Mouse (Mus musculus) forebrain, postnatal 0 days (tissue): ENCODE data around the gene Chrna10. TPM values are rescaled to one million over a fixed set of nuclear protein-coding genes. Genes with fewer than 3 reads are reported as not detected.

Experiments
- ATAC-seq: fragments of 200-750 bp; cut with Nextera tagmentation; 2 replicates; pipeline ENCODE4 v1.8.0; 2017; ENCODE audit warnings: mild to moderate bottlenecking, moderate library complexity
- DNase-seq: peaks from one replicate; pipeline ENCODE4 v3.0.0-alpha.2; 2015
- H3K27ac ChIP-seq: fragments of 300-500 bp; sonication (generic); 2 replicates; pipeline ENCODE4 v1.5.1; 2014; ENCODE audit warnings: low read depth, mild to moderate bottlenecking, antibody characterized with exemption, low read length, moderate library complexity, mixed read lengths
- H3K27me3 ChIP-seq: fragments of 300-500 bp; sonication (generic); 2 replicates; pipeline ENCODE4 v1.6.1; 2014; ENCODE audit warnings: mild to moderate bottlenecking, low read length, mixed read lengths; ENCODE audit not compliant: insufficient read depth
- H3K36me3 ChIP-seq: fragments of 300-500 bp; sonication (generic); 2 replicates; pipeline ENCODE4 v1.6.1; 2014; ENCODE audit warnings: mild to moderate bottlenecking, moderate library complexity; ENCODE audit not compliant: insufficient read depth
- H3K4me1 ChIP-seq: fragments of 300-500 bp; sonication (generic); 2 replicates; pipeline ENCODE4 v1.6.1; 2014; ENCODE audit warnings: antibody characterized with exemption; ENCODE audit not compliant: insufficient read depth
- H3K4me2 ChIP-seq: fragments of 300-500 bp; sonication (generic); 2 replicates; pipeline ENCODE4 v1.6.1; 2014; ENCODE audit warnings: low read depth, mild to moderate bottlenecking, moderate library complexity
- H3K4me3 ChIP-seq: fragments of 300-500 bp; sonication (generic); 2 replicates; pipeline ENCODE4 v1.5.1; 2014; ENCODE audit warnings: low read depth, low read length, mixed read lengths
- H3K9ac ChIP-seq: fragments of 300-500 bp; sonication (generic); 2 replicates; pipeline ENCODE4 v1.6.1; 2014; ENCODE audit warnings: mild to moderate bottlenecking
- H3K9me3 ChIP-seq: fragments of 300-500 bp; sonication (generic); 2 replicates; pipeline ENCODE4 v1.6.1; 2016; ENCODE audit warnings: low read length
- CTCF ChIP-seq: sonication (generic); IDR thresholded peaks from 2 replicates; pipeline ENCODE4 v1.5.1; 2016; ENCODE audit warnings: antibody characterized with exemption, control low read depth, low read depth
- WGBS: fragments of 180-500 bp; shearing (Covaris S2); extraction: QIAGEN DNeasy Blood & Tissue Kit; methylation state at CpG from one replicate; pipeline ENCODE4 v1.1.7; 2014; 5-methylcytosine and 5-hydroxymethylcytosine counted together
- polyA plus RNA-seq: library from polyadenylated mRNA; unstranded; fragments of >200 nt; fragmentation: Nextera tagmentation; extraction: Ambion mirVana; gene quantifications from 2 replicates; pipeline ENCODE4 v1.2.1, GENCODE M21; 2015
- total RNA-seq: library from RNA; depleted of rRNA; stranded (reverse); fragments of >200 nt; gene quantifications from 2 replicates; pipeline ENCODE4 v1.2.3, GENCODE M21; 2014; rRNA removed

The Chrna10 gene
- total and polyA plus RNA-seq, 2 experiments from 2014 or later = 0.16 to 0.62 TPM

- Histone ChIP-seq H3K9ac (peak overlapping the region; percentile 77), H3K36me3 (no peaks in the 10 kb centered on the region), H3K27me3 (no peaks in the 10 kb centered on the region), H3K27ac (peak overlapping the region; percentile 88), H3K4me1 (peaks cover 7% of the 10 kb centered on the region; the same call in 1 of the 2 replicates), H3K4me3 (peak overlapping the region; percentile 83), H3K9me3 (no peaks in the 10 kb centered on the region), H3K4me2 (peak overlapping the region; percentile 73)
- 3% methylated on average over 9 of the region's 9 CpGs for WGBS
- TF ChIP-seq CTCF = no peak
- DNase-seq (no peak), ATAC-seq (peak; percentile 30)
Observed at GRCm38 (mm10) chr7:102064655-102065045, 52.0 kb downstream of the Chrna10 start.

- peak overlapping the region; percentile 83 for H3K4me3 ChIP-seq
- peak overlapping the region; percentile 73 for H3K4me2 ChIP-seq
- H3K4me1 ChIP-seq = peaks cover 7% of the 10 kb centered on the region; the same call in 1 of the 2 replicates
- 0 out of 2 replicates have a peak, but pooled peaks cover 3% of the 10 kb centered on the region for H3K36me3 ChIP-seq
- DNase-seq (no peak), ATAC-seq (no peak)
- no peak for TF ChIP-seq CTCF
- 93% methylated on average over 9 of the region's 9 CpGs for WGBS
- H3K27me3 ChIP-seq = no peaks in the 10 kb centered on the region
- no peak overlapping the region for H3K27ac ChIP-seq
- no peak overlapping the region for H3K9ac ChIP-seq
- H3K9me3 ChIP-seq = no peaks in the 10 kb centered on the region
Observed at GRCm38 (mm10) chr7:102063891-102064290, 52.7 kb downstream of the Chrna10 start.

GRCm38 (mm10) chr7:102062203-102062602, 54.4 kb downstream of the Chrna10 start:
- DNase-seq = no peak
- 89% methylated on average over 1 of the region's 1 CpGs for WGBS

GRCm38 (mm10) chr7:102061353-102061752, 55.3 kb downstream of the Chrna10 start:
- DNase-seq = no peak
- Histone ChIP-seq H3K36me3 (0 out of 2 replicates have a peak, but pooled peaks cover 4% of the 10 kb centered on the region), H3K4me2 (no peak overlapping the region), H3K9ac (no peak overlapping the region), H3K9me3 (no peaks in the 10 kb centered on the region), H3K4me3 (no peak overlapping the region), H3K27me3 (no peaks in the 10 kb centered on the region), H3K4me1 (peaks cover 7% of the 10 kb centered on the region; the same call in 1 of the 2 replicates), H3K27ac (no peak overlapping the region)
- no peak for TF ChIP-seq CTCF
- no peak for ATAC-seq
- 92% methylated on average over 3 of the region's 3 CpGs for WGBS

More at GRCm38 (mm10) chr7:102062203-102062602, 54.4 kb downstream of the Chrna10 start:
- no peak for ATAC-seq
- Histone ChIP-seq H3K27me3 (no peaks in the 10 kb centered on the region), H3K36me3 (0 out of 2 replicates have a peak, but pooled peaks cover 4% of the 10 kb centered on the region), H3K4me1 (peaks cover 7% of the 10 kb centered on the region; the same call in 1 of the 2 replicates), H3K27ac (no peak overlapping the region), H3K4me2 (no peak overlapping the region), H3K4me3 (no peak overlapping the region), H3K9me3 (no peaks in the 10 kb centered on the region), H3K9ac (no peak overlapping the region; the same call in 1 of the 2 replicates)
- TF ChIP-seq CTCF = no peak

Other genes with a start within 250 kb of the Chrna10 start
- 7.0 and 10.5 TPM in 2 replicates for gene Folr1, start 246.0 kb downstream of the Chrna10 start, total RNA-seq
- 38.5 and 49.6 TPM in 2 replicates for gene Folr1, start 246.0 kb downstream of the Chrna10 start, polyA plus RNA-seq
- 96.3 and 105 TPM in 2 replicates for gene Lamtor1, start 210.9 kb downstream of the Chrna10 start, total RNA-seq
- 176 and 205 TPM in 2 replicates for gene Lamtor1, start 210.9 kb downstream of the Chrna10 start, polyA plus RNA-seq
- gene Tomt, start 210.5 kb downstream of the Chrna10 start, total RNA-seq = not detected in 2 replicates
- 0.27 and 0.34 TPM in 2 replicates for gene Tomt, start 210.5 kb downstream of the Chrna10 start, polyA plus RNA-seq
- gene Lrrc51, start 182.9 kb downstream of the Chrna10 start, total RNA-seq = 4.8 and 5.4 TPM in 2 replicates
- gene Lrrc51, start 182.9 kb downstream of the Chrna10 start, polyA plus RNA-seq = 9.1 and 10.6 TPM in 2 replicates
- 58.3 and 74.2 TPM in 2 replicates for gene Numa1, start 182.7 kb downstream of the Chrna10 start, total RNA-seq
- 18.1 and 24.3 TPM in 2 replicates for gene Numa1, start 182.7 kb downstream of the Chrna10 start, polyA plus RNA-seq
- 9.5 and 11.2 TPM in 2 replicates for gene Il18bp, start 98.1 kb downstream of the Chrna10 start, total RNA-seq
- 1.7 and 2.8 TPM in 2 replicates for gene Il18bp, start 98.1 kb downstream of the Chrna10 start, polyA plus RNA-seq
- 28.8 and 34.2 TPM in 2 replicates for gene Rnf121, start 51.4 kb downstream of the Chrna10 start, total RNA-seq
- gene Rnf121, start 51.4 kb downstream of the Chrna10 start, polyA plus RNA-seq = 19.9 and 23.4 TPM in 2 replicates
- gene Xndc1, start 51.3 kb downstream of the Chrna10 start, total RNA-seq = 23.4 and 32.7 TPM in 2 replicates
- gene Xndc1, start 51.3 kb downstream of the Chrna10 start, polyA plus RNA-seq = 11.9 and 14.6 TPM in 2 replicates
- 1.3 and 2.5 TPM in 2 replicates for gene Xntrpc, start 51.1 kb downstream of the Chrna10 start, total RNA-seq
- 0.42 and 0.58 TPM in 2 replicates for gene Xntrpc, start 51.1 kb downstream of the Chrna10 start, polyA plus RNA-seq
- gene Trpc2, start 33.7 kb downstream of the Chrna10 start, total RNA-seq = 0.23 and 1.1 TPM in 2 replicates
- not detected in 2 replicates for gene Trpc2, start 33.7 kb downstream of the Chrna10 start, polyA plus RNA-seq
- gene Art1, start 15.1 kb downstream of the Chrna10 start, total RNA-seq = 0.15 TPM in 1 of 2 replicates, not detected in the other
- 0.15 and 0.39 TPM in 2 replicates for gene Art1, start 15.1 kb downstream of the Chrna10 start, polyA plus RNA-seq
- gene Art5, start 7.3 kb downstream of the Chrna10 start, total RNA-seq = 0.23 and 0.29 TPM in 2 replicates
- 0.22 and 0.50 TPM in 2 replicates for gene Art5, start 7.3 kb downstream of the Chrna10 start, polyA plus RNA-seq
- 30.7 and 40.9 TPM in 2 replicates for gene Nup98, start 93.3 kb upstream of the Chrna10 start, total RNA-seq
- gene Nup98, start 93.3 kb upstream of the Chrna10 start, polyA plus RNA-seq = 6.2 and 9.5 TPM in 2 replicates
- gene Pgap2, start 93.4 kb upstream of the Chrna10 start, total RNA-seq = 35.9 and 38.2 TPM in 2 replicates
- gene Pgap2, start 93.4 kb upstream of the Chrna10 start, polyA plus RNA-seq = 41.8 and 50.8 TPM in 2 replicates
- 5.7 and 7.0 TPM in 2 replicates for gene Rhog, start 139.2 kb upstream of the Chrna10 start, total RNA-seq
- gene Rhog, start 139.2 kb upstream of the Chrna10 start, polyA plus RNA-seq = 14.4 and 15.5 TPM in 2 replicates
- gene Stim1, start 151.0 kb upstream of the Chrna10 start, total RNA-seq = 21.2 and 30.5 TPM in 2 replicates
- 12.1 and 15.5 TPM in 2 replicates for gene Stim1, start 151.0 kb upstream of the Chrna10 start, polyA plus RNA-seq